Comparison of ENCODE assay signal across 10 mouse cellular contexts in genomic region chr12:107961843-107962242, GRCm38 (mm10). TPM values are rescaled to one million over a fixed set of nuclear protein-coding genes. Genes with fewer than 3 reads are reported as not detected.
DNase-seq lines count a peak whose midpoint lies in the region; ATAC-seq and TF ChIP-seq lines count a peak whose summit lies in the region.
"Had no signal": no experiment of that assay in that cellular context is flagged by ENCODE, and none has a peak within 500 bp of the region (broad histone marks: within the 10 kb centered on the region; RNA-seq: fewer than 3 reads in every experiment).

No protein-coding gene starts in this region.

- DNase-seq in lung, postnatal 0 days (ENCODE audit: low spot score): peak; percentile 21
- DNase-seq in lung, adult 2 months: no peak
- DNase-seq in adrenal gland, postnatal 10 days: peak; percentile 40
- no peak for DNase-seq in forebrain, postnatal 0 days
- no peak for DNase-seq in embryo, embryonic 9.5 days (ENCODE audit: extremely low spot score)
- DNase-seq in heart, adult 18-20 months: no peak
- no peak for DNase-seq in gastrocnemius, postnatal 14 days
- DNase-seq: spleen, adult 18-20 months had no signal

- H3K4me1 ChIP-seq in lung, postnatal 0 days (ENCODE audit: insufficient read depth, low read depth, low read length): no peaks in the 10 kb centered on the region
- no peaks in the 10 kb centered on the region for H3K4me1 ChIP-seq in lung, adult 2 months (ENCODE audit: control insufficient read depth, insufficient read depth, low read length)
- H3K4me1 ChIP-seq in forebrain, postnatal 0 days (ENCODE audit: insufficient read depth): peaks cover 28% of the 10 kb centered on the region; the same call in 1 of the 2 replicates
- H3K4me1 ChIP-seq in stomach, embryonic 14.5 days (ENCODE audit: control insufficient read depth, insufficient read depth, low read length): peaks cover 23% of the 10 kb centered on the region; the same call in 1 of the 2 replicates

- H3K9me3 ChIP-seq in lung, postnatal 0 days (ENCODE audit: low read length): no peaks in the 10 kb centered on the region
- no peaks in the 10 kb centered on the region for H3K9me3 ChIP-seq in forebrain, postnatal 0 days (ENCODE audit: low read length)
- H3K9me3 ChIP-seq in stomach, embryonic 14.5 days (ENCODE audit: control insufficient read depth, low read depth, low read length): no peaks in the 10 kb centered on the region
- H3K9me3 ChIP-seq: heart, embryonic 10.5 days had no signal

- H3K9ac ChIP-seq in lung, postnatal 0 days (replicated peaks; ENCODE audit: low read depth): no peak overlapping the region
- H3K9ac ChIP-seq in forebrain, postnatal 0 days: 0 out of 2 replicates have a peak overlapping the region, but pooled peaks have one; percentile 25
- H3K9ac ChIP-seq in stomach, embryonic 14.5 days (replicated peaks; ENCODE audit: low read depth, low read length): no peak overlapping the region

- intact Hi-C loops in gastrocnemius, postnatal 14 days (cut with DNase I; ENCODE audit: low total_unique reads): no loop called here

- ATAC-seq in lung, postnatal 0 days: no peak
- ATAC-seq in forebrain, postnatal 0 days: no peak
- ATAC-seq in stomach, embryonic 14.5 days (ENCODE audit: insufficient number of reproducible peaks, insufficient read depth, low FRiP score, low read depth): no peak

- TF ChIP-seq CTCF in lung, postnatal 0 days (IDR thresholded peaks at IDR 0.05): no peak
- no peak for TF ChIP-seq CTCF in lung, adult 2 months (IDR thresholded peaks at IDR 0.05; ENCODE audit: insufficient read depth, low read length)
- no peak for TF ChIP-seq CTCF in forebrain, postnatal 0 days (IDR thresholded peaks at IDR 0.05; ENCODE audit: low read depth)

- no peaks in the 10 kb centered on the region for H3K27me3 ChIP-seq in lung, postnatal 0 days (replicated peaks; ENCODE audit: insufficient read depth, low read length)
- H3K27me3 ChIP-seq in forebrain, postnatal 0 days (ENCODE audit: insufficient read depth, low read length): no peaks in the 10 kb centered on the region
- H3K27me3 ChIP-seq in stomach, embryonic 14.5 days (ENCODE audit: control insufficient read depth, insufficient read depth, low read length): no peaks in the 10 kb centered on the region

- TF ChIP-seq POLR2A in lung, adult 2 months (IDR thresholded peaks at IDR 0.05; ENCODE audit: borderline replicate concordance, extremely low read depth, low read depth, low read length): no peak

- H3K27ac ChIP-seq in lung, postnatal 0 days (ENCODE audit: low read length): no peak overlapping the region
- H3K27ac ChIP-seq in forebrain, postnatal 0 days (ENCODE audit: low read depth, low read length): peak overlapping the region; percentile 40; the same call in 1 of the 2 replicates
- no peak overlapping the region for H3K27ac ChIP-seq in stomach, embryonic 14.5 days (ENCODE audit: low read length)
- H3K27ac ChIP-seq: heart, embryonic 10.5 days had no signal

- no peak overlapping the region for H3K4me2 ChIP-seq in lung, postnatal 0 days (replicated peaks; ENCODE audit: low read depth, low read length)
- peak overlapping the region; percentile 17; the same call in 1 of the 2 replicates for H3K4me2 ChIP-seq in forebrain, postnatal 0 days (ENCODE audit: low read depth)
- peak overlapping the region; percentile 15; the same call in 1 of the 2 replicates for H3K4me2 ChIP-seq in stomach, embryonic 14.5 days (replicated peaks; ENCODE audit: low read depth, low read length)

- no peaks in the 10 kb centered on the region for H3K36me3 ChIP-seq in lung, postnatal 0 days (ENCODE audit: insufficient read depth, low read length)
- H3K36me3 ChIP-seq in forebrain, postnatal 0 days (ENCODE audit: insufficient read depth): no peaks in the 10 kb centered on the region
- H3K36me3 ChIP-seq in stomach, embryonic 14.5 days (ENCODE audit: control insufficient read depth, insufficient read depth, low read length): no peaks in the 10 kb centered on the region
- H3K36me3 ChIP-seq: heart, embryonic 10.5 days had no signal

- H3K4me3 ChIP-seq in lung, postnatal 0 days (ENCODE audit: low read depth, low read length): no peak overlapping the region
- H3K4me3 ChIP-seq in lung, adult 2 months (replicated peaks; ENCODE audit: extremely low read depth, low read depth, low read length): no peak overlapping the region
- no peak overlapping the region for H3K4me3 ChIP-seq in forebrain, postnatal 0 days (ENCODE audit: low read depth, low read length)
- H3K4me3 ChIP-seq in stomach, embryonic 14.5 days (ENCODE audit: low read depth, low read length): no peak overlapping the region
- H3K4me3 ChIP-seq: heart, embryonic 10.5 days had no signal

- no peak for TF ChIP-seq EP300 in lung, postnatal 0 days (IDR thresholded peaks at IDR 0.05)

- WGBS in lung, postnatal 0 days: 54% methylated on average over 15 of the region's 15 CpGs
- WGBS in lung, adult 2 months: 55% methylated on average over 15 of the region's 15 CpGs
- 47% methylated on average over 15 of the region's 15 CpGs for WGBS in forebrain, postnatal 0 days
- 42% methylated on average over 15 of the region's 15 CpGs for WGBS in stomach, embryonic 14.5 days

RNA-seq across cellular contexts. Expression of gene Bcl11b, which starts 41.6 kb away (rescaled TPM):
- 0.44 and 0.46 TPM in 2 replicates for polyA plus RNA-seq in lung, postnatal 0 days (2015; fragmentation: Nextera tagmentation; extraction: Ambion mirVana)
- 2.6 and 4.2 TPM in 2 replicates for polyA plus RNA-seq in lung, adult 2 months (2012; rRNA removed)
- total RNA-seq in adrenal gland, postnatal 10 days (2021): 1 to 10 TPM; 1.7 to 1.9 TPM
- total RNA-seq in forebrain, postnatal 0 days (2014; rRNA removed): 103 and 122 TPM in 2 replicates
- polyA plus RNA-seq in forebrain, postnatal 0 days (2015; fragmentation: Nextera tagmentation; extraction: Ambion mirVana): 45.4 and 70.1 TPM in 2 replicates
- 6.0 and 6.8 TPM in 2 replicates for polyA plus RNA-seq in stomach, embryonic 14.5 days (2014; fragmentation: Nextera tagmentation; extraction: Ambion mirVana)
- total RNA-seq in heart, adult 18-20 months (2021): 1 to 10 TPM in 1 of 2 experiments, under 1 TPM in 1; 0.69 to 1.1 TPM
- under 1 TPM; 0.06 to 0.11 TPM for total RNA-seq in gastrocnemius, postnatal 14 days (2021)

Comparison
In these comparisons a context has a peak if more than half of its experiments do, and no peak if none do; other contexts are left out.
1. DNase-seq: peak in lung, postnatal 0 days (single experiment) and adrenal gland, postnatal 10 days (single experiment); none in lung, adult 2 months (single experiment), forebrain, postnatal 0 days (single experiment), embryo, embryonic 9.5 days (single experiment), heart, adult 18-20 months (0 of 2) and gastrocnemius, postnatal 14 days (single experiment).
2. RNA of gene Bcl11b, which starts 41.6 kb away (total RNA-seq): 103 to 122 TPM in forebrain, postnatal 0 days; 1.7 to 1.9 TPM in adrenal gland, postnatal 10 days, 0.69 to 1.1 TPM in heart, adult 18-20 months and 0.06 to 0.11 TPM in gastrocnemius, postnatal 14 days; every median in the first group is over 10 times any median in the second.